Mouse (Mus musculus): ENCODE results near the gene Gm28490. TPM values are rescaled to one million over a fixed set of nuclear protein-coding genes. Genes with fewer than 3 reads are reported as not detected.
"Not testable (repeated sequence)": the region's sequence is repeated elsewhere in the genome, so short reads cannot be mapped to it uniquely, and the experiment has no call there.

The Gm28490 gene
- polyA plus RNA-seq (2016; fragmentation: Nextera tagmentation; extraction: Ambion mirVana), result not detected in 2 replicates

DNA sequence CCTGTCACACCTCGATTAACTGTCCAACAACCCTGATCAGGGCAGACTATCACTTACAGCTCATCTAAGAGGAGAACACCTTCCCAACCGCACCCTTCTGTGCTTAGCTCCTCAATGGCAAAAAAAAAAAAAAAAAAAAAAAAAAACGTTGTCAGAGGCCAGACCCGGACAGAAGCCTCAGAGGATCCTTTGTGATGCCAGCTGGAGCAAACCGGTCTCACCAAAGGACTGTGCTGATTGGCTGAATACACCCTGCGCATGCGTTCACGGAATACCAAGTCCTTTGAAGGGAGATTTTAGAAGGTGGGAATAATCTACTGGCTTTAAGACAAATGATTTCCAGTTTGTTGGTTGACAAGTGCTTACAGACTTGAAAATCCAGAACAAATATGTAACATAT lies at the start of gene Gm28490:
Gene Gm28490 (minus strand): TSS at position 101 of the 400 bp plus-strand sequence.
- not testable (repeated sequence) for H3K27me3 ChIP-seq (ENCODE audit: poor library complexity, severe bottlenecking); H3K4me1 ChIP-seq; H3K36me3 ChIP-seq (replicated peaks); DNase-seq (ENCODE audit: extremely low spot score, low spot score); H3K27ac ChIP-seq; H3K4me3 ChIP-seq; H3K9me3 ChIP-seq
- no CpG with 5 or more reads among the region's 8 CpGs for WGBS

Measured in forebrain, embryonic 10.5 days (tissue).